Comparison of ENCODE assay signal across 34 mouse cellular contexts in the genomic region with DNA sequence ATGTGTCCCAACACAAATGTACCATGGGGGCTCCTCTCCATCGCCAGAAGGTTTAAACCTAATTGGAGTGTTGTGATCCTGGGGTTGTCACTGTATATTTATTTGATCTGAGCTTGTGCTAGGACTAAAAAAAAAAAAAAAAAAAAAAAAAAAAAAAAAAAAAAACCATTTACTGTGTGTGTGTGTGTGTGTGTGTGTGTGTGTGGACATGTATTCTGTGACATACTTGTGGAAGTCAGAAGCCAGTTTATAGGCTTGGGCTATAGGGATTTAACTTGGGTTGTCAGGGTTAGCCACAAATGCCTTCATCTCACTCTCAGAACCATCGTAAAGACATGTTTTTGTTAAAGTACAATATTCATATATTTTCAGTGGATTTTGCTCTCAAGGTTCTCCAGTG.
"Had no signal": no experiment of that assay in that cellular context is flagged by ENCODE, and none has a peak within 500 bp of the region (broad histone marks: within the 10 kb centered on the region; RNA-seq: fewer than 3 reads in every experiment).

No protein-coding gene starts in this region.

- H3K9ac ChIP-seq: heart, embryonic 12.5 days; heart, embryonic 13.5 days; heart, embryonic 15.5 days; hindbrain, embryonic 12.5 days; hindbrain, embryonic 13.5 days; hindbrain, embryonic 14.5 days; hindbrain, embryonic 15.5 days; intestine, embryonic 15.5 days; kidney, embryonic 15.5 days had no signal

- H3K9me3 ChIP-seq: heart, embryonic 12.5 days; heart, embryonic 13.5 days; heart, embryonic 15.5 days; hindbrain, embryonic 10.5 days; hindbrain, embryonic 12.5 days; hindbrain, embryonic 13.5 days; hindbrain, embryonic 15.5 days; intestine, embryonic 15.5 days; kidney, embryonic 15.5 days had no signal

- DNase-seq: heart, postnatal 10 days; heart, postnatal 14 days; heart, postnatal 36 days; heart, postnatal 4 days; kidney, adult 11 months; kidney, adult 18-20 months; kidney, adult 2 months; kidney, adult 8-10 months; kidney, adult 9 months; kidney, postnatal 10 days; kidney, postnatal 14 days; kidney, postnatal 25 days; kidney, postnatal 36 days; kidney, postnatal 4 days; layer of hippocampus, adult 9-11 months; layer of hippocampus, postnatal 36 days had no signal

- H3K4me1 ChIP-seq: intestine, embryonic 15.5 days had no signal

- H3K27ac ChIP-seq: heart, embryonic 13.5 days; heart, embryonic 15.5 days; hindbrain, embryonic 10.5 days; hindbrain, embryonic 12.5 days; hindbrain, embryonic 13.5 days; hindbrain, embryonic 14.5 days; hindbrain, embryonic 15.5 days; hindbrain, postnatal 0 days; intestine, embryonic 15.5 days; kidney, embryonic 15.5 days; kidney, postnatal 0 days; layer of hippocampus, adult 2 months; left cerebral cortex, adult 2 months had no signal

- H3K4me3 ChIP-seq: heart, embryonic 12.5 days; heart, embryonic 13.5 days; heart, embryonic 15.5 days; hindbrain, embryonic 10.5 days; hindbrain, embryonic 12.5 days; hindbrain, embryonic 13.5 days; hindbrain, embryonic 15.5 days; intestine, embryonic 15.5 days; kidney, embryonic 15.5 days; layer of hippocampus, adult 2 months; left cerebral cortex, adult 2 months had no signal

- H3K27me3 ChIP-seq: heart, embryonic 12.5 days; heart, embryonic 15.5 days; intestine, embryonic 15.5 days; kidney, embryonic 15.5 days had no signal

- H3K4me2 ChIP-seq: heart, embryonic 12.5 days; heart, embryonic 13.5 days; heart, embryonic 15.5 days; hindbrain, embryonic 12.5 days; hindbrain, embryonic 13.5 days; hindbrain, embryonic 14.5 days; hindbrain, embryonic 15.5 days; intestine, embryonic 15.5 days; kidney, embryonic 15.5 days had no signal

- ATAC-seq: hindbrain, embryonic 16.5 days; hindbrain, postnatal 0 days; inflammation-experienced regulatory T-cells, adult 6 months; intestine, embryonic 15.5 days; intestine, embryonic 16.5 days; intestine, postnatal 0 days had no signal

- H3K36me3 ChIP-seq: hindbrain, embryonic 10.5 days; hindbrain, embryonic 12.5 days; hindbrain, embryonic 13.5 days; hindbrain, embryonic 15.5 days; intestine, embryonic 15.5 days had no signal
